Comparison of ENCODE assay signal across 19 mouse cellular contexts in the genomic region with DNA sequence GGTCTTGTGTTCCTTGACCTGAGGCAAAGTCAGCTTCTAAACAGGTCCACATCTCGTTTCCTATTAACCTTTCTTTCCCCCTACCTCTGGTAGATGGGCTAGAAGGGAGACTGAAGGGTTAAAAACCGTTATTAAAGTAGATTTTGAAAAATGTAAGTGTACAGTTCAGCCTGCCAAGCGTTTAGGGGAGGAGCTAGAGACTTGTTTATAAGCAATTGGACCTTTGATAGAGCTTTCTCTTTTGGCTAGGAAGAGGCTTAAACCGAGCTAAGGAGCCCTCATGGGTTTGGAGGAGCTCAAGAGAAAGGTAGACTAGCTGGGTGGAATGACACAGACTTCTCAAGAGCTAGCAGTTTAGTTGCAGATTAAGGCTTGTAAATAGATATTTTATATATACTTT. TPM values are rescaled to one million over a fixed set of nuclear protein-coding genes. Genes with fewer than 3 reads are reported as not detected.
"Had no signal": no experiment of that assay in that cellular context is flagged by ENCODE, and none has a peak within 500 bp of the region (broad histone marks: within the 10 kb centered on the region; RNA-seq: fewer than 3 reads in every experiment).

No protein-coding gene starts in this region.

- H3K9me3 ChIP-seq: lung, embryonic 15.5 days; megakaryocyte, embryonic 14.5 days; midbrain, embryonic 10.5 days; midbrain, embryonic 12.5 days; midbrain, embryonic 15.5 days; neural tube, embryonic 12.5 days; stomach, embryonic 15.5 days had no signal

- H3K4me2 ChIP-seq: lung, embryonic 15.5 days; midbrain, embryonic 12.5 days; midbrain, embryonic 15.5 days; neural tube, embryonic 12.5 days; stomach, embryonic 15.5 days had no signal

- ATAC-seq: lung, postnatal 0 days; midbrain, embryonic 15.5 days had no signal

- H3K36me3 ChIP-seq: lung, embryonic 15.5 days; midbrain, embryonic 12.5 days; midbrain, embryonic 15.5 days; neural tube, embryonic 12.5 days; stomach, embryonic 15.5 days had no signal

- DNase-seq: lung, adult 18-20 months; lung, postnatal 4 days; right cerebral cortex, postnatal 14 days; thymus, adult 2 months; thymus, postnatal 25 days; thymus, postnatal 4 days had no signal

- H3K4me1 ChIP-seq: lung, embryonic 15.5 days; megakaryocyte, embryonic 14.5 days; neural tube, embryonic 12.5 days; stomach, embryonic 15.5 days had no signal

- H3K4me3 ChIP-seq: lung, embryonic 15.5 days; megakaryocyte, embryonic 14.5 days; midbrain, embryonic 10.5 days; midbrain, embryonic 12.5 days; midbrain, embryonic 15.5 days; neural tube, embryonic 12.5 days; stomach, embryonic 15.5 days had no signal

- H3K9ac ChIP-seq: liver, embryonic 14.5 days; lung, embryonic 15.5 days; midbrain, embryonic 12.5 days; midbrain, embryonic 15.5 days; neural tube, embryonic 12.5 days; stomach, embryonic 15.5 days had no signal

- H3K27ac ChIP-seq: liver, embryonic 14.5 days; lung, embryonic 15.5 days; midbrain, embryonic 10.5 days; midbrain, embryonic 12.5 days; midbrain, embryonic 15.5 days; neural tube, embryonic 12.5 days; stomach, embryonic 15.5 days; stomach, postnatal 0 days had no signal

- H3K27me3 ChIP-seq: lung, embryonic 15.5 days; midbrain, embryonic 15.5 days; neural tube, embryonic 12.5 days; stomach, embryonic 15.5 days had no signal

RNA-seq across cellular contexts. Expression of a gene that starts 57.5 kb away (rescaled TPM):
- total RNA-seq: monocyte, adult 5-6 weeks; neutrophil, adult 5-6 weeks had no signal
- polyA plus RNA-seq: liver, embryonic 16.5 days; lung, postnatal 0 days had no signal
